Mouse (Mus musculus) adrenal gland (tissue): ENCODE results near the gene Gm10272.
"Not testable (repeated sequence)": the region's sequence is repeated elsewhere in the genome, so short reads cannot be mapped to it uniquely, and the experiment has no call there.

ENCODE experiments used
- intact Hi-C: fragments of 180-260 bp; cut with DNase I; formaldehyde crosslinking; loops from one replicate; pipeline ENCODE4 v1.15.1; 2025
- long read RNA-seq, 2 experiments: library from polyadenylated mRNA; unstranded; transcript quantifications; one replicate each; pipeline ENCODE4 v2.0.0; 2020; ENCODE audit warnings: borderline replicate concordance in 1 of 2; ENCODE audit not compliant: insufficient replicate concordance in 1 of 2

Gene Gm10272
- long read RNA-seq, experiment 1: 0 reads
- long read RNA-seq, experiment 2: 0 reads

- intact Hi-C loops: no loop called here
These were observed at the start of gene Gm10272 for GRCm38 (mm10) chr10:77706326-77706725. Gene Gm10272 (plus strand): TSS chr10:77706626.

GRCm38 (mm10) chr10:77658286-77658994 is 48.0 kb upstream of the Gm10272 start:
- intact Hi-C loops: no loop called here

GRCm38 (mm10) chr10:77663949-77664665 is 42.3 kb upstream of the Gm10272 start:
- intact Hi-C loops: no loop called here

- intact Hi-C loops: no loop called here
These were observed 40.1 kb upstream of the Gm10272 start for GRCm38 (mm10) chr10:77666342-77666741.

GRCm38 (mm10) chr10:77667402-77667801 is 39.0 kb upstream of the Gm10272 start:
- intact Hi-C loops: no loop called here

GRCm38 (mm10) chr10:77670710-77671109 is 35.7 kb upstream of the Gm10272 start:
- intact Hi-C loops: no loop called here

GRCm38 (mm10) chr10:77671519-77671918 is 34.9 kb upstream of the Gm10272 start:
- intact Hi-C loops: no loop called here

GRCm38 (mm10) chr10:77673765-77674164 is 32.7 kb upstream of the Gm10272 start:
- intact Hi-C loops: no loop called here

GRCm38 (mm10) chr10:77677562-77677961 is 28.9 kb upstream of the Gm10272 start:
- intact Hi-C loops: no loop called here

- intact Hi-C loops: no loop called here
These were observed 23.4 kb upstream of the Gm10272 start for GRCm38 (mm10) chr10:77682994-77683393.

- intact Hi-C loops: no loop called here
These were observed 22.2 kb upstream of the Gm10272 start for GRCm38 (mm10) chr10:77684181-77684580.

GRCm38 (mm10) chr10:77685895-77686664 is 20.3 kb upstream of the Gm10272 start, which contains the start of gene Tspear:
Gene Tspear (plus strand): TSS chr10:77686569.
- intact Hi-C loops: no loop called here

- intact Hi-C loops: no loop called here
These were observed 19.4 kb upstream of the Gm10272 start for GRCm38 (mm10) chr10:77687021-77687420.

GRCm38 (mm10) chr10:77690356-77690807 is 16.0 kb upstream of the Gm10272 start, which contains the start of gene Gm19402:
Gene Gm19402 (minus strand): TSS chr10:77690757.
- intact Hi-C loops: not testable (repeated sequence)

- intact Hi-C loops: no loop called here
These were observed 9.3 kb upstream of the Gm10272 start, which contains the start of gene Gm9508 for GRCm38 (mm10) chr10:77697133-77697532. Gene Gm9508 (minus strand): TSS chr10:77697233.

- intact Hi-C loops: no loop called here
These were observed 3.4 kb downstream of the Gm10272 start for GRCm38 (mm10) chr10:77709831-77710230.

- intact Hi-C loops: not testable (repeated sequence)
These were observed 4.7 kb downstream of the Gm10272 start, which contains the start of gene Gm10024 for GRCm38 (mm10) chr10:77711157-77711556. Gene Gm10024 (plus strand): TSS chr10:77711457.

GRCm38 (mm10) chr10:77713734-77714133 is 7.3 kb downstream of the Gm10272 start:
- intact Hi-C loops: no loop called here

GRCm38 (mm10) chr10:77715507-77715906 is 9.1 kb downstream of the Gm10272 start, which contains the start of gene Gm10142:
Gene Gm10142 (plus strand): TSS chr10:77715807.
- intact Hi-C loops: no loop called here

GRCm38 (mm10) chr10:77720299-77720698 is 13.9 kb downstream of the Gm10272 start, which contains the start of gene Krtap12-1:
Gene Krtap12-1 (plus strand): TSS chr10:77720599.
- intact Hi-C loops: not testable (repeated sequence)

GRCm38 (mm10) chr10:77724855-77725254 is 18.4 kb downstream of the Gm10272 start:
- intact Hi-C loops: loop anchor here (5.0 kb wide), 1 partner anchor 152 kb away; no protein-coding TSS in a partner anchor
